Mouse (Mus musculus) midbrain, embryonic 10.5 days (tissue): Measurements from ENCODE around the gene Cabcoco1. TPM values are rescaled to one million over a fixed set of nuclear protein-coding genes. Genes with fewer than 3 reads are reported as not detected.

Source experiments
- DNase-seq: peaks from one replicate; pipeline ENCODE4 v3.0.0-alpha.2; 2017; ENCODE audit warnings: low spot score
- H3K27ac ChIP-seq: fragments of 300-500 bp; sonication (generic); replicated peaks from 2 replicates; pipeline ENCODE4 v1.5.1; 2016; ENCODE audit warnings: mild to moderate bottlenecking
- H3K27me3 ChIP-seq: fragments of 300-500 bp; sonication (generic); 2 replicates; pipeline ENCODE4 v1.6.1; 2016; ENCODE audit warnings: low read depth, mild to moderate bottlenecking; ENCODE audit not compliant: poor library complexity, severe bottlenecking
- H3K36me3 ChIP-seq: fragments of 300-500 bp; sonication (generic); 2 replicates; pipeline ENCODE4 v1.6.1; 2016; ENCODE audit warnings: mild to moderate bottlenecking, moderate library complexity
- H3K4me1 ChIP-seq: fragments of 300-500 bp; sonication (generic); 2 replicates; pipeline ENCODE4 v1.6.1; 2016
- H3K4me3 ChIP-seq: fragments of 300-500 bp; sonication (generic); 2 replicates; pipeline ENCODE4 v1.5.1; 2016; ENCODE audit warnings: mild to moderate bottlenecking, moderate library complexity
- H3K9me3 ChIP-seq: fragments of 300-500 bp; sonication (generic); replicated peaks from 2 replicates; pipeline ENCODE4 v1.6.1; 2016; ENCODE audit warnings: mild to moderate bottlenecking
- WGBS: fragments of 180-500 bp; shearing (Covaris S2); methylation state at CpG from one replicate; pipeline ENCODE4 v1.1.7; 2016; 5-methylcytosine and 5-hydroxymethylcytosine counted together
- polyA plus RNA-seq: library from polyadenylated mRNA; unstranded; fragments of >200 nt; fragmentation: Nextera tagmentation; extraction: Ambion mirVana; gene quantifications from 2 replicates; pipeline ENCODE4 v1.2.1, GENCODE M21; 2016

Cabcoco1 gene
- polyA plus RNA-seq, 1 experiment from 2014 or later: not detected

DNA sequence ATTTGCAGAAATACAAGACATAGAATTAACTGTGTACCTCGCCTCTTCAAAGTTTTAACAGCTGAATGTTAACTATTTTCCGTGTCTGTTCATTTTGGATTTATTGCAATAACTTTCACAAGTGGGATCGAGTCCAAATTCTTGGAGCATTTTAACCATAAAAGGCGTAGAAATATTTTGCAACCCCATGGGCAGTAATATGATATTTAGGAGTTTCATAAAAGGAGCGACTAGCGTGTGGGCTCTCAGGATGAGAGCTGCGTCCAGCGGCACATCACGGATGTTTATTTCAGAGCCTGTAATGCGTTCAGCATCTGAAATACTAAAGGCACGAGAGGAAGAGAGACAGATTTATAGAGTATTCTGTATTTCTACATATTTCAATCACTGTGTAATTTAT, 50.1 kb downstream of the Cabcoco1 start:
- WGBS: 91% methylated on average over 11 of the region's 11 CpGs
- no peaks in the 10 kb centered on the region for H3K27me3 ChIP-seq
- no peak for DNase-seq
- no peak overlapping the region for H3K27ac ChIP-seq
- no peak overlapping the region for H3K4me3 ChIP-seq
- no peaks in the 10 kb centered on the region for H3K9me3 ChIP-seq
- H3K4me1 ChIP-seq: no peaks in the 10 kb centered on the region
- H3K36me3 ChIP-seq: no peaks in the 10 kb centered on the region

- Histone ChIP-seq H3K4me1 (no peaks in the 10 kb centered on the region), H3K27me3 (no peaks in the 10 kb centered on the region), H3K9me3 (no peaks in the 10 kb centered on the region), H3K36me3 (no peaks in the 10 kb centered on the region), H3K4me3 (no peak overlapping the region), H3K27ac (no peak overlapping the region)
- no peak for DNase-seq
- WGBS: 74% methylated on average over 6 of the region's 6 CpGs
Measured at GRCm38 (mm10) chr10:68490781-68491180, 50.9 kb downstream of the Cabcoco1 start.

DNA sequence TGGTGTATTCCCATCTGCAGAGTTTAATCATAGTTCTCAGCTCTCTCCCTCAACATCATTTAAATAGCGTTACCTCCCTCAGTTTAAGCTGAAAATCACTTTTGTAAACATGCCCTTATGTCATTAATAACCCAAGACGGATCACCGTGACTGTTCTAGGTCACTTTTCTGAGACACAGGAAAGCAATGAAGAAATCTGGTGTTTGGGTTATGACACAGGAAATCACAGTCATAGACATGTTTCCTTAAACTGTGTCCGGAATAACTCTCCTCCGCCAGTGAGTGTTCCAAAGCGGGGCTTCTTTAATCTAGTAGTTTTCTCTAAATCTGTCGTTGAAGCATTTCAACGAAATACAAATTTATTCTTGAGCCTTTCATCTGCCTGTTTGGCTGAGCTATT, 68.9 kb downstream of the Cabcoco1 start:
- WGBS: 86% methylated on average over 8 of the region's 8 CpGs
- no peaks in the 10 kb centered on the region for H3K4me1 ChIP-seq
- H3K27me3 ChIP-seq: no peaks in the 10 kb centered on the region
- no peaks in the 10 kb centered on the region for H3K36me3 ChIP-seq
- H3K27ac ChIP-seq: no peak overlapping the region
- DNase-seq: no peak
- no peak overlapping the region for H3K4me3 ChIP-seq
- no peaks in the 10 kb centered on the region for H3K9me3 ChIP-seq

GRCm38 (mm10) chr10:68465737-68466327, 75.9 kb downstream of the Cabcoco1 start:
- Histone ChIP-seq H3K27me3 (no peaks in the 10 kb centered on the region), H3K27ac (no peak overlapping the region), H3K4me1 (no peaks in the 10 kb centered on the region), H3K4me3 (no peak overlapping the region), H3K36me3 (no peaks in the 10 kb centered on the region), H3K9me3 (no peaks in the 10 kb centered on the region)
- WGBS: 86% methylated on average over 4 of the region's 4 CpGs
- no peak for DNase-seq

- H3K4me3 ChIP-seq: no peak overlapping the region
- no peaks in the 10 kb centered on the region for H3K9me3 ChIP-seq
- H3K36me3 ChIP-seq: no peaks in the 10 kb centered on the region
- no peaks in the 10 kb centered on the region for H3K27me3 ChIP-seq
- DNase-seq: peak; percentile 65
- no peak overlapping the region for H3K27ac ChIP-seq
- WGBS: 34% methylated on average over 7 of the region's 7 CpGs
- H3K4me1 ChIP-seq: no peaks in the 10 kb centered on the region
Measured at GRCm38 (mm10) chr10:68464943-68465342, 76.8 kb downstream of the Cabcoco1 start.

- no peaks in the 10 kb centered on the region for H3K9me3 ChIP-seq
- no peak overlapping the region for H3K27ac ChIP-seq
- no peaks in the 10 kb centered on the region for H3K27me3 ChIP-seq
- H3K36me3 ChIP-seq: no peaks in the 10 kb centered on the region
- DNase-seq: no peak
- 85% methylated on average over 11 of the region's 11 CpGs for WGBS
- H3K4me1 ChIP-seq: 0 out of 2 replicates have a peak, but pooled peaks cover 2% of the 10 kb centered on the region
- no peak overlapping the region for H3K4me3 ChIP-seq
Measured at GRCm38 (mm10) chr10:68459784-68460183, 81.9 kb downstream of the Cabcoco1 start.

- WGBS: 94% methylated on average over 7 of the region's 7 CpGs
- no peak overlapping the region for H3K27ac ChIP-seq
- H3K27me3 ChIP-seq: no peaks in the 10 kb centered on the region
- no peaks in the 10 kb centered on the region for H3K36me3 ChIP-seq
- H3K4me3 ChIP-seq: no peak overlapping the region
- H3K9me3 ChIP-seq: peaks cover 6% of the 10 kb centered on the region; the same call in 1 of the 2 replicates
- DNase-seq: no peak
- H3K4me1 ChIP-seq: 0 out of 2 replicates have a peak, but pooled peaks cover 2% of the 10 kb centered on the region
Measured at GRCm38 (mm10) chr10:68457019-68457418, 84.7 kb downstream of the Cabcoco1 start.

- no peak overlapping the region for H3K4me3 ChIP-seq
- no peaks in the 10 kb centered on the region for H3K27me3 ChIP-seq
- H3K27ac ChIP-seq: no peak overlapping the region
- no peak for DNase-seq
- no peaks in the 10 kb centered on the region for H3K4me1 ChIP-seq
- peaks cover 6% of the 10 kb centered on the region; the same call in 1 of the 2 replicates for H3K9me3 ChIP-seq
- no peaks in the 10 kb centered on the region for H3K36me3 ChIP-seq
Measured at GRCm38 (mm10) chr10:68454541-68454940, 87.2 kb downstream of the Cabcoco1 start.

- DNase-seq: no peak
- H3K27me3 ChIP-seq: no peaks in the 10 kb centered on the region
Measured at GRCm38 (mm10) chr10:68446797-68447125, 94.9 kb downstream of the Cabcoco1 start.

DNA sequence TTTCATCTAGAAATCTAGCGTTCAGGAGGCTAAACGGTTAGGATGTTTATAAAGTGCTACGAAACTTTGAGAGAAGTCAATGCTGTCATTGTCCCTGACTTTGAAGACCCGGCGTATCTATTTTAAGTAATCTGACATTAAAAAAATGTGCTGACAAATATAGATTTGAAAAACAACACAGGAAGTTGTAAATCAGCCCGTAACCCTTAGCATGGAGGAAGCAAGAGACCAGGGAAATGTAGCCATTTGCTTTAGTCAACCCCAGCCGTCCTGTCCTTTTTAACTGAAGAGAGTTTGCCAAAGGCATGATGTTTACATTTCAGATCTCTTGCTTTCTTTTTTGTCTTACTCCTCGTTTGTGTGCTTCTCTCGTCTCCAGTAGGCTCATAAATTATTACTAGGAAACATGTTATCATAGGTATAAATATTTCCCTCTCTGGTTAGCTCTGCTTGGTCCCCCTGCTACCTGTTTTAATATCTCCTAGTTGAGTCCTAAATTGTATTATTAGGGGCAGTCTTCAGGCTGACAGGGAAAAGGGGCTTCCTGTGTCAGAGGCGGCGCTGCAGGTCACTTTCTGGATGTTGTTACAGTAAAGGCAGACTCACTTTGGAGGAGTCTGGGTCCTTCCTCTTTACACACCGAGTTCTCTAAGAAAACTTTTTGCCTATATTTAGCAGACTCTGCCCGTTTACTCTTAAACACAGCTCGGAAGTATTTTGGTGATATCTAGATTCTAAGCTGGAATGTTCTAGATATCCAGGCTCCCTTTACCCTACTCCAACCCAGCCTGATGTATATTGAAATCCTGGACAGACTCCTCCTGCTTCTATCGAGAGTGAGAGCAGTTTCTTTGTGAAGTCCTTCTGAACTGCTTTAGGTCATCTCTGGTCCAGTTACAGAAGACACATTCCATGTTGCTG, 95.6 kb downstream of the Cabcoco1 start:
- no peak for DNase-seq
- WGBS: 71% methylated on average over 15 of the region's 15 CpGs
- H3K4me1 ChIP-seq: peaks cover 19% of the 10 kb centered on the region

More at GRCm38 (mm10) chr10:68446797-68447125, 94.9 kb downstream of the Cabcoco1 start:
- 72% methylated on average over 5 of the region's 5 CpGs for WGBS
- Histone ChIP-seq H3K4me3 (no peak overlapping the region), H3K27ac (no peak overlapping the region), H3K9me3 (no peaks in the 10 kb centered on the region), H3K4me1 (peaks cover 19% of the 10 kb centered on the region), H3K36me3 (no peaks in the 10 kb centered on the region)

GRCm38 (mm10) chr10:68445244-68445811, 96.4 kb downstream of the Cabcoco1 start:
- peaks cover 19% of the 10 kb centered on the region for H3K4me1 ChIP-seq
- no peak overlapping the region for H3K4me3 ChIP-seq
- 46% methylated on average over 8 of the region's 8 CpGs for WGBS
- DNase-seq: no peak
- H3K27me3 ChIP-seq: no peaks in the 10 kb centered on the region
- H3K9me3 ChIP-seq: no peaks in the 10 kb centered on the region
- no peaks in the 10 kb centered on the region for H3K36me3 ChIP-seq
- H3K27ac ChIP-seq: no peak overlapping the region

More for the DNA sequence above, 95.6 kb downstream of the Cabcoco1 start:
- no peaks in the 10 kb centered on the region for H3K9me3 ChIP-seq
- H3K4me3 ChIP-seq: no peak overlapping the region
- no peaks in the 10 kb centered on the region for H3K27me3 ChIP-seq
- no peak overlapping the region for H3K27ac ChIP-seq
- no peaks in the 10 kb centered on the region for H3K36me3 ChIP-seq

GRCm38 (mm10) chr10:68444361-68445114, 97.2 kb downstream of the Cabcoco1 start:
- 91% methylated on average over 14 of the region's 14 CpGs for WGBS
- Histone ChIP-seq H3K27me3 (no peaks in the 10 kb centered on the region), H3K4me1 (peaks cover 19% of the 10 kb centered on the region), H3K9me3 (no peaks in the 10 kb centered on the region), H3K36me3 (no peaks in the 10 kb centered on the region), H3K27ac (no peak overlapping the region), H3K4me3 (no peak overlapping the region)
- no peak for DNase-seq
